Mouse (Mus musculus) olfactory bulb, adult 2 months (tissue): ENCODE measurements around the gene Sema4b. TPM values are rescaled to one million over a fixed set of nuclear protein-coding genes. Genes with fewer than 3 reads are reported as not detected.

Experiments used
- H3K27ac ChIP-seq: fragments of 200-500 bp; 2 replicates; pipeline ENCODE4 v1.5.1; 2012; ENCODE audit warnings: low read depth, low read length; ENCODE audit not compliant: insufficient read depth
- H3K4me1 ChIP-seq: fragments of 200-500 bp; 2 replicates; pipeline ENCODE4 v1.6.1; 2012; ENCODE audit warnings: low read length; ENCODE audit not compliant: control insufficient read depth, insufficient read depth
- H3K4me3 ChIP-seq: fragments of 200-500 bp; 2 replicates; pipeline ENCODE4 v1.5.1; 2012; ENCODE audit warnings: mild to moderate bottlenecking, low read depth, low read length, moderate library complexity; ENCODE audit not compliant: insufficient read depth
- CTCF ChIP-seq: fragments of 200-500 bp; IDR thresholded peaks from 2 replicates; pipeline ENCODE4 v1.5.1; 2012; ENCODE audit warnings: low read depth, mild to moderate bottlenecking, low read length, moderate library complexity; ENCODE audit not compliant: insufficient read depth
- POLR2A ChIP-seq: fragments of 200-500 bp; IDR thresholded peaks from 2 replicates; pipeline ENCODE4 v1.6.1; 2012; ENCODE audit warnings: mild to moderate bottlenecking, low read depth, low read length, moderate library complexity; ENCODE audit not compliant: insufficient read depth
- WGBS: fragments of 180-500 bp; shearing (Covaris S2); methylation state at CpG from one replicate; pipeline ENCODE4 v1.1.7; 2018; 5-methylcytosine and 5-hydroxymethylcytosine counted together
- polyA plus RNA-seq: library from polyadenylated mRNA; stranded (reverse); fragments of >200 nt; gene quantifications from 2 replicates; pipeline ENCODE4 v1.2.4, GENCODE M21; 2012; ENCODE audit warnings: low replicate concordance; ENCODE audit not compliant: missing spikeins, insufficient read depth, insufficient read length

Gene Sema4b
- polyA plus RNA-seq = not detected in 2 replicates

- TF ChIP-seq CTCF = no peak
- TF ChIP-seq POLR2A = peak; percentile 55; the same call in 1 of the 2 replicates
- under 1% methylated on average over 51 of the region's 51 CpGs for WGBS
- peak within 1 kb of the TSS; percentile 91 for H3K27ac ChIP-seq
- H3K4me1 ChIP-seq = peaks cover 33% of the 10 kb centered on the region
- peak within 1 kb of the TSS; percentile 66 for H3K4me3 ChIP-seq
Observed at GRCm38 (mm10) chr7:80186531-80187296, at the start of gene Sema4b. Gene Sema4b (plus strand): TSS chr7:80186841.

GRCm38 (mm10) chr7:80138375-80138774 lies 48.3 kb upstream of the Sema4b start:
- TF ChIP-seq CTCF (no peak), POLR2A (no peak)
- WGBS = 85% methylated on average over 1 of the region's 1 CpGs
- no peak overlapping the region for H3K4me3 ChIP-seq
- H3K4me1 ChIP-seq = peaks cover 10% of the 10 kb centered on the region
- no peak overlapping the region for H3K27ac ChIP-seq

DNA sequence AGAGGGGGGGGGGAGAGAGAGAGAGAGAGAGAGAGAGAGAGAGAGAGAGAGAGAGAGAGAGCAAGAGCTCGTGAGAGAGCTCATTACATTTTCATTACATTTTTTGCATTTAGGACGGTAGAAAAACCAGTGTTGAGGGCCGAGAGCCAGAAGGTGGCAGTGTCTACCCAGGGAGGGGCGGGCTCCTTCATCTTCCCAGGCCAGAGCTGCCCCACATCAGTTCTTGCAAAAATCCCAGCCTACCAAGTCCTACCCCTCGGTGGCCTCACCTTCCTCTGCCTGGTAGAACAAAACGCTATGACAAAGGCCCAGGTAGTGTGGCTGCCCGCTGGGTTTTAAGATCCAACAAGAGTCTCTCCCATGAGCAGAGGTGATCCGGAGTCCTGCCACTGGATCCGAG lies 45.8 kb upstream of the Sema4b start:
- Histone ChIP-seq H3K27ac (no peak overlapping the region), H3K4me3 (no peak overlapping the region), H3K4me1 (peaks cover 9% of the 10 kb centered on the region)
- no peak for TF ChIP-seq POLR2A
- TF ChIP-seq CTCF = peak; percentile 66; the same call in 1 of the 2 replicates
- 19% methylated on average over 9 of the region's 9 CpGs for WGBS

DNA sequence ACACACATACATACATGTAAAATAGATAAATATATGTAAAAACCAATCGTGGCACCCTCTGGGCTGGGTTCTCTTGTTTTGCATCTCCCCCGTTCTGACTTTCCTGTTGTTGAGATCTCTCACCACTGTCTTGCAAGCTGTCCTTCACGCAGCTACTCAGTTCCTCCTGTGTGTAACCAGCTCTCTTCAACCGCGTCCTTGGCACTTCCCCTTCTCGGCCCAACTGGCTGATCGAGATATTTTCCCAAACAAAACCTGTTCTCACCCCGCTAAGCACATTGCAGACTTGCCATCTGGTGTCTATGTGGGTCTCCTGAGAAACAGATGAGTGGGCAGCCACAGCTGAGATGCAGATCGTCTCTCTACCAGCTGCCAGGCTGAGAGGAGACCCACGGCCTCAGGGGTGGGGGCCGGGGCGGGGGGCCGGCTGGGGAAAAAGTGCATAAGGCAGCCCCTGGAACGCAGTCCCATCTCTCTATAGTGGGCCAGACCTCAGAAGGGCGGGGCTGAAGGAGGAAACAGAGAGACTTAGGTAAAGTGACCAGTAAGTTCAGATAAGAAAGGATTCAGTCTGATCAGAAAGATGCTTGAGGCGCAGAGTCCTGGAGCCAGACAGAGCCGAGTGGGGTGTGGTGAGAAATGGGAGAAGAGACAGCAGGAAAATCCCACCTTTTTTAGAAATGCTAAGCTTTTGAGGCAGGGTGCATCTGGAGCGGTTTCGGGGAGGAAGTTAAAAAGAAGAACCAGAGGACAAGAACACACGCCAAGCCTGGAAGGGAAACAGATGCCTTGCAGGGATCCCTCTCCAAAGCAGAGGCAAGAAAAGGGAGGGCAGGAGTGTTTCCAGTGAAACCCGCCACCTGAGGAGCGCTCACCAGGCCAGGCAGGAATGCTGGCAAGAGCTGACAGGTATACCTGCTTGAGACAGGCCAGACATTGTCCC lies 43.0 kb upstream of the Sema4b start:
- H3K4me3 ChIP-seq = no peak overlapping the region
- H3K4me1 ChIP-seq = peaks cover 9% of the 10 kb centered on the region
- TF ChIP-seq CTCF (no peak), POLR2A (no peak)
- no peak overlapping the region for H3K27ac ChIP-seq
- 42% methylated on average over 22 of the region's 22 CpGs for WGBS

GRCm38 (mm10) chr7:80144695-80145094 lies 41.9 kb upstream of the Sema4b start:
- Histone ChIP-seq H3K4me1 (peaks cover 11% of the 10 kb centered on the region), H3K27ac (no peak overlapping the region), H3K4me3 (no peak overlapping the region)
- TF ChIP-seq CTCF = no peak
- TF ChIP-seq POLR2A = no peak
- WGBS = 93% methylated on average over 7 of the region's 7 CpGs

DNA sequence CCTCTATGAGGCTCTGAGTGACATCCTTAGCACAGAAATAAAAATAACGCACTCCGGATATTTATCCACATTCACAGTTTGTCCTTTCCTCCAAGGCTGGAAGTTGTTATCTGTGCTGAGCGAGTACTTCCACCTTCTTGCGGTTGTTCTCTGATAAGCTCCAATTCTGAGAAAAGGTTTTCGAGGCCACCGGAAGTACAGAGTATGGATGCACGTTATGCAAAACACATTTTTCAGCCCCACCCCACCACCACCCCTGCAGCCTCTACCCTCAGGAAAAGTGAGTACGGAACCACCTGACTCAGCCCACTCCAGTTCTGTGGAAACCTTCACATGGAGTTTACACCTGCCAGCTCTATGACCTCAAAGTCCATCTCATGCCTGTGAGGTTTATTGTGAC lies 40.6 kb upstream of the Sema4b start:
- 92% methylated on average over 8 of the region's 8 CpGs for WGBS
- Histone ChIP-seq H3K4me3 (no peak overlapping the region), H3K27ac (no peak overlapping the region), H3K4me1 (peaks cover 9% of the 10 kb centered on the region)
- TF ChIP-seq CTCF = no peak

DNA sequence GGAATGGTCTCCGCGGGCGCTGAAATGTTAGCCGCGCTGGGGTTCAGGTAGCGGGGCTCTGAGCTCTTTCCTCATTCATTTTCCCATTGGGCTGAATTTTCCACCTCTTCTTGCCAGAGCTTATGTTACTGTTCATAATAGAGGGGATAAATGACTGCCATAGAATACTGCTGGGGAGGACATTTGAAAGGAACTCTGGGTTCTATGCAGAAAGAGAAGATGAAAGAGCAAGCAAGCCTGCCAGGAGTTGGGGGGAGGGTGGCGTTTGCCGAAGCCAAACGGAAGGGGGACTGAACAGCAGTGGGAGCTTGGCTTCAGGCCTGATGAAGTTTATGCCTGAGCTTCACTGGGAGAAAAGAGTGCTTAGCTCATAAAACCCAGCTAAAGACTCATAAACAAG lies 37.3 kb upstream of the Sema4b start:
- Histone ChIP-seq H3K27ac (0 out of 2 replicates have a peak overlapping the region, but pooled peaks have one; percentile 1), H3K4me3 (peak overlapping the region; percentile 9; the same call in 1 of the 2 replicates), H3K4me1 (peaks cover 2% of the 10 kb centered on the region; the same call in 1 of the 2 replicates)
- TF ChIP-seq POLR2A = no peak
- 15% methylated on average over 9 of the region's 9 CpGs for WGBS

GRCm38 (mm10) chr7:80152152-80152551 lies 34.5 kb upstream of the Sema4b start:
- Histone ChIP-seq H3K27ac (no peak overlapping the region), H3K4me1 (peaks cover 6% of the 10 kb centered on the region; the same call in 1 of the 2 replicates), H3K4me3 (no peak overlapping the region)
- no peak for TF ChIP-seq POLR2A
- no peak for TF ChIP-seq CTCF
- WGBS = 70% methylated on average over 6 of the region's 6 CpGs

GRCm38 (mm10) chr7:80152756-80153155 lies 33.9 kb upstream of the Sema4b start:
- Histone ChIP-seq H3K27ac (no peak overlapping the region), H3K4me1 (peaks cover 6% of the 10 kb centered on the region; the same call in 1 of the 2 replicates), H3K4me3 (no peak overlapping the region)
- WGBS = 94% methylated on average over 8 of the region's 8 CpGs
- TF ChIP-seq CTCF (no peak), POLR2A (no peak)
